Mouse (Mus musculus) B cell, adult 2 months (primary cell): ENCODE results near the gene Hist2h3b.
A peak's percentile ranks its signal among the peaks of the same experiment; 100 is the strongest.

Source experiments
- DNase-seq, 2 experiments: peaks; one replicate each; pipeline ENCODE4 v3.0.0; 2022

Gene Hist2h3b

GRCm38 (mm10) chr3:96300706-96301529 lies 32.5 kb downstream of the Hist2h3b start:
- DNase-seq, result peak; percentile 28 to 29

GRCm38 (mm10) chr3:96302076-96302475 lies 33.6 kb downstream of the Hist2h3b start:
- no peak for DNase-seq

- no peak for DNase-seq
Measured at GRCm38 (mm10) chr3:96306506-96306905, 38.1 kb downstream of the Hist2h3b start.

- no peak for DNase-seq
Measured at GRCm38 (mm10) chr3:96309441-96309840, 41.0 kb downstream of the Hist2h3b start.

GRCm38 (mm10) chr3:96312341-96313098 lies 44.1 kb downstream of the Hist2h3b start:
- DNase-seq, result no peak
